Mouse (Mus musculus): ENCODE measurements at regions not wholly inside any gene's neighbourhood (a gene's known extent, or its start where the extent isn't known, plus 50 kb on each side); places are given as distances from the start of the nearest gene placed in this dataset.

- no peak for ATAC-seq (replicated peaks; ENCODE audit: insufficient number of reproducible peaks, low FRiP score, low TSS enrichment, poor library complexity, severe bottlenecking)
Observed at GRCm38 (mm10) chr10:111083338-111083737, 73.4 kb upstream of the Zdhhc17 start.

- ATAC-seq (replicated peaks; ENCODE audit: insufficient number of reproducible peaks, low FRiP score, low TSS enrichment, poor library complexity, severe bottlenecking), result no peak
Observed at GRCm38 (mm10) chr10:111080322-111080721, 70.4 kb upstream of the Zdhhc17 start.

- no peak for ATAC-seq (replicated peaks; ENCODE audit: insufficient number of reproducible peaks, low FRiP score, low TSS enrichment, poor library complexity, severe bottlenecking)
Observed at GRCm38 (mm10) chr10:111079051-111079450, 69.1 kb upstream of the Zdhhc17 start.

- ATAC-seq (replicated peaks; ENCODE audit: insufficient number of reproducible peaks, low FRiP score, low TSS enrichment, poor library complexity, severe bottlenecking), result no peak
Observed at GRCm38 (mm10) chr10:111077632-111078031, 67.7 kb upstream of the Zdhhc17 start.

- ATAC-seq (replicated peaks; ENCODE audit: insufficient number of reproducible peaks, low FRiP score, low TSS enrichment, poor library complexity, severe bottlenecking), result 0 out of 2 replicates have a peak, but pooled peaks have one; percentile 48
Observed at GRCm38 (mm10) chr10:111073851-111074430, 64.0 kb upstream of the Zdhhc17 start.

- ATAC-seq (replicated peaks; ENCODE audit: insufficient number of reproducible peaks, low FRiP score, low TSS enrichment, poor library complexity, severe bottlenecking), result no peak
Observed at GRCm38 (mm10) chr10:111073262-111073661, 63.3 kb upstream of the Zdhhc17 start.

- no peak for ATAC-seq (replicated peaks; ENCODE audit: insufficient number of reproducible peaks, low FRiP score, low TSS enrichment, poor library complexity, severe bottlenecking)
Observed at GRCm38 (mm10) chr10:111072554-111072909, 62.6 kb upstream of the Zdhhc17 start.

GRCm38 (mm10) chr10:111071805-111072553 is 62.0 kb upstream of the Zdhhc17 start:
- no peak for ATAC-seq (replicated peaks; ENCODE audit: insufficient number of reproducible peaks, low FRiP score, low TSS enrichment, poor library complexity, severe bottlenecking)

GRCm38 (mm10) chr10:111066146-111066545 is 56.2 kb upstream of the Zdhhc17 start:
- ATAC-seq (replicated peaks; ENCODE audit: insufficient number of reproducible peaks, low FRiP score, low TSS enrichment, poor library complexity, severe bottlenecking), result no peak

GRCm38 (mm10) chr10:111060626-111061025 is 50.7 kb upstream of the Zdhhc17 start:
- no peak for ATAC-seq (replicated peaks; ENCODE audit: insufficient number of reproducible peaks, low FRiP score, low TSS enrichment, poor library complexity, severe bottlenecking)
